Mouse (Mus musculus) hindbrain, embryonic 11.5 days (tissue): ENCODE measurements at regions not wholly inside any gene's neighbourhood (a gene's known extent, or its start where the extent isn't known, plus 50 kb on each side); places are given as distances from the start of the nearest gene placed in this dataset.

Experiments used
- ATAC-seq: fragments of 200-750 bp; cut with Nextera tagmentation; 2 replicates; pipeline ENCODE4 v1.8.0; 2017; ENCODE audit warnings: mild to moderate bottlenecking, moderate TSS enrichment, moderate library complexity; ENCODE audit not compliant: low FRiP score
- DNase-seq: peaks from one replicate; pipeline ENCODE4 v3.0.0-alpha.2; 2015; ENCODE audit warnings: low spot score
- H3K27ac ChIP-seq: fragments of 300-500 bp; sonication (generic); 2 replicates; pipeline ENCODE4 v1.5.1; 2014; ENCODE audit warnings: mild to moderate bottlenecking, low read depth, low read length
- H3K27me3 ChIP-seq: fragments of 300-500 bp; sonication (generic); 2 replicates; pipeline ENCODE4 v1.6.1; 2014; ENCODE audit warnings: mild to moderate bottlenecking, low read length, moderate library complexity, mixed read lengths; ENCODE audit not compliant: control insufficient read depth, insufficient read depth
- H3K36me3 ChIP-seq: fragments of 300-500 bp; sonication (generic); 2 replicates; pipeline ENCODE4 v1.6.1; 2014; ENCODE audit warnings: mild to moderate bottlenecking, low read length, moderate library complexity, mixed read lengths; ENCODE audit not compliant: control insufficient read depth, insufficient read depth
- H3K4me1 ChIP-seq: fragments of 300-500 bp; sonication (generic); replicated peaks from 2 replicates; pipeline ENCODE4 v1.6.1; 2014; ENCODE audit warnings: low read length, mixed read lengths; ENCODE audit not compliant: control insufficient read depth, insufficient read depth
- H3K4me2 ChIP-seq: fragments of 300-500 bp; sonication (generic); replicated peaks from 2 replicates; pipeline ENCODE4 v1.6.1; 2014; ENCODE audit warnings: mild to moderate bottlenecking, low read depth, low read length
- H3K4me3 ChIP-seq: fragments of 300-500 bp; sonication (generic); 2 replicates; pipeline ENCODE4 v1.5.1; 2014; ENCODE audit warnings: low read depth, low read length
- H3K9ac ChIP-seq: fragments of 300-500 bp; sonication (generic); 2 replicates; pipeline ENCODE4 v1.6.1; 2014; ENCODE audit warnings: low read depth, low read length
- H3K9me3 ChIP-seq: fragments of 300-500 bp; sonication (generic); 2 replicates; pipeline ENCODE4 v1.6.1; 2016; ENCODE audit warnings: low read length; ENCODE audit not compliant: control insufficient read depth
- WGBS: fragments of 180-500 bp; shearing (Covaris S2); extraction: QIAGEN DNeasy Blood & Tissue Kit; methylation state at CpG from one replicate; pipeline ENCODE4 v1.1.7; 2014; 5-methylcytosine and 5-hydroxymethylcytosine counted together

DNA sequence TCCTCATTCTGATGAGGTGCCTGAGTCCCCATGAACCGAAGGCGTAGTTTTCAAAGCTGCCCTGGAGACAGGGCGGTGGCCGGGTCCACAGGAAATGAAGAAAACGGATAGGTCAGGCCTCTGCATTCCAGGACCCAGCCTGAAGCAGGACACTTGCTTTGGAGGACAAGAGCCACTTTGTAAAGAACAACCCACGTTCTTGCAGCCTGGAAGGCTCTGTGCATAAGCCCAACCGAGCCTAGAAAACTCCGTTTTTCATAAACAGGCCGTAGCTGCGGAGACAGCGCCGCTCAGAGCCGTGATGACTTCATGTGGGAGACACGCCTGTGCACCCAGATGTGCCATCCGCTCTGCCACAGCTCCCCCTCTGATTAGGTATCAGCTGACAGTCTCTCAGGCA, 78.4 kb upstream of the Tgfbr2 start:
- ATAC-seq: no peak
- 75% methylated on average over 15 of the region's 15 CpGs for WGBS
- H3K4me1 ChIP-seq: no peaks in the 10 kb centered on the region
- no peaks in the 10 kb centered on the region for H3K9me3 ChIP-seq
- no peak overlapping the region for H3K4me2 ChIP-seq
- no peaks in the 10 kb centered on the region for H3K27me3 ChIP-seq
- peak; percentile 18 for DNase-seq
- H3K4me3 ChIP-seq: no peak overlapping the region
- no peak overlapping the region for H3K27ac ChIP-seq
- no peak overlapping the region for H3K9ac ChIP-seq
- H3K36me3 ChIP-seq: no peaks in the 10 kb centered on the region

- Histone ChIP-seq H3K9me3 (no peaks in the 10 kb centered on the region), H3K9ac (no peak overlapping the region), H3K27me3 (no peaks in the 10 kb centered on the region), H3K27ac (no peak overlapping the region), H3K36me3 (no peaks in the 10 kb centered on the region), H3K4me3 (no peak overlapping the region), H3K4me2 (no peak overlapping the region), H3K4me1 (no peaks in the 10 kb centered on the region)
- no peak for ATAC-seq
- no peak for DNase-seq
- WGBS: 80% methylated on average over 8 of the region's 8 CpGs
Measured at GRCm38 (mm10) chr9:116252788-116253187, 77.6 kb upstream of the Tgfbr2 start.

DNA sequence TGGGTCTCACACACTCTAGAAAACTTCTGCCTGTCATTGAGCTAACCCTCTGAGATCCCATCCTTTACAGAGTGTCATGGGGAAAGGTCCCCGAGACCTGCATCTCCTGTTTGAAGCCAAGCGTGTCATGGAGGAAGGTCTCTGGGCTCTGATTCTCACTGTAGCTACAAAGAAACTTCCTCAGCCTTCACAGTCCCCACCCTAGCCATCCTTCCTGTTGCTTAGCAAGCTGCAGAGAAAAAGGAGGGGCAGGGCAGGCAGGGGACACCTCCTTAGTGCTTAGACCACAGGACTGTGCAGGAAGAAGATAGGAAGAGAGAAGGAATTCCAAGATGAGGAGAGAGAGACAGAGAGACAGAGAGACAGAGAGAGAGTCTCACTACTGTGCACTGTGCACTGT, 74.6 kb upstream of the Tgfbr2 start:
- Histone ChIP-seq H3K4me3 (no peak overlapping the region), H3K9me3 (no peaks in the 10 kb centered on the region), H3K27ac (no peak overlapping the region), H3K4me2 (no peak overlapping the region), H3K36me3 (no peaks in the 10 kb centered on the region), H3K9ac (no peak overlapping the region), H3K27me3 (no peaks in the 10 kb centered on the region), H3K4me1 (no peaks in the 10 kb centered on the region)
- 98% methylated on average over 2 of the region's 2 CpGs for WGBS
- DNase-seq (no peak), ATAC-seq (no peak)

DNA sequence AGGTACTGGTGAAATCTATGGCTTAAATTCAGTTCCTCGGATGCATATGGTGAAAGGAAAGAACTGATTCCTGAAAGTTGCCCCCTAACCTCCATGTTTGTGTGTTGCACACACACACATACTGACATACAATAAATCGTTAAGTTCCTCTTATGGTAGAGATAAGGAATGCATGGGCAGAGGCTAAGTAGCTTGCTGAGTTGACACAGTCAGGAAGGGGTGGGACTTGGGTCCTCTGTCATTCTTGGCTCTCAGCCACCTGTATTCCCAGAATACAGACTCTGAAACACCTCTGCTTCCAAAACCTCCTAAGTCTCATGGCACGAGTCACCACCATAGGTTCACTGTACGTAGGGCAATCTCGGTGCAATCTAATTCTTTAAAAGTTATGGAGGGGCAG, 70.0 kb upstream of the Tgfbr2 start:
- Histone ChIP-seq H3K27ac (no peak overlapping the region), H3K27me3 (no peaks in the 10 kb centered on the region), H3K9me3 (no peaks in the 10 kb centered on the region), H3K4me2 (no peak overlapping the region), H3K4me3 (no peak overlapping the region), H3K4me1 (no peaks in the 10 kb centered on the region), H3K36me3 (no peaks in the 10 kb centered on the region), H3K9ac (no peak overlapping the region)
- 92% methylated on average over 5 of the region's 5 CpGs for WGBS
- ATAC-seq (no peak), DNase-seq (no peak)

GRCm38 (mm10) chr9:116244619-116244899, 69.4 kb upstream of the Tgfbr2 start:
- Histone ChIP-seq H3K9ac (no peak overlapping the region), H3K36me3 (no peaks in the 10 kb centered on the region), H3K9me3 (no peaks in the 10 kb centered on the region), H3K27me3 (no peaks in the 10 kb centered on the region), H3K4me1 (no peaks in the 10 kb centered on the region), H3K27ac (no peak overlapping the region), H3K4me3 (no peak overlapping the region), H3K4me2 (no peak overlapping the region)
- no peak for DNase-seq
- no peak for ATAC-seq
- WGBS: 72% methylated on average over 1 of the region's 1 CpGs

DNA sequence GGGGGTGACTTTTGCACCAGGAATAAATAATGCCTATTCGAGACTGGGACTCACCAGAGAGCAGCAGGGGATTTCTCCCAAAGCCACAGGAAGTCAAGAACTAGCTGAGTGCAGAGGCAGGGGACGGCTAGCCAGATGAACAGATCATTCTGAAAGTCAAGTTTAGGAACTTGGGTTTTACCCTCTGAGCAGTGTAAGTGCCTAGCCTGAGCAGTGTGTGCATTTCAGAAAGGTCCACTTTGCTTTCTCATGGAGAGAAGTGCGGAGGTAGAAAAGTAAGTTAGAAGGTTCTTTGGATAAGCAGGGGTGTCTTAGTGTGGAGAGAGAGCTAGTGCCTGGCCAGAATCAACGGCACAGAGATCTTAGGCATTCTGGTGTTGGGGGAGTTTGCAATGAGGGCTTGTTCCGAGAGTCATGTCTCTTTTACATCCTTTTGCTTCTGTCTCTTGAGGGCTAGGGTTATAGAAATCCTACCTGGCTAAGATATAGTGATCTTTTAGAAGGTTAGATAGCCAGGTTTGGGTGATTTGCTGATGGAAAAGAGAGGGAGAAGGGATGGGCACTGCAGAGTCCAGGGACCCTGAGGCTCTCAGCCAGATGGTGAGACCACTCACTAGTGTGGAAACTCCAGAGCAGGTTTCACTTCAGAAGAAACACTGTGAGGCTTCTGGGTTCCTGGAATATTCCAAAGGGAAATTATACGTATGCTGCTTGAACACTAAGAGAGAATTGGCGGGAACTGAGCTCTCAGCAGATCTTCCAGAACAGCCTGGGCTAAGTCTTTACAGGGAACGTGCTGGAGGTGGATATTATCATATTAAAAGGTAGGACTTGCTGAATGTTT, 68.8 kb upstream of the Tgfbr2 start:
- Histone ChIP-seq H3K4me1 (no peaks in the 10 kb centered on the region), H3K9ac (no peak overlapping the region), H3K4me3 (no peak overlapping the region), H3K27ac (no peak overlapping the region), H3K36me3 (no peaks in the 10 kb centered on the region), H3K4me2 (no peak overlapping the region), H3K27me3 (no peaks in the 10 kb centered on the region), H3K9me3 (no peaks in the 10 kb centered on the region)
- DNase-seq: no peak
- 87% methylated on average over 8 of the region's 8 CpGs for WGBS
- ATAC-seq: no peak

- no peak overlapping the region for H3K27ac ChIP-seq
- no peaks in the 10 kb centered on the region for H3K4me1 ChIP-seq
- H3K4me3 ChIP-seq: no peak overlapping the region
- H3K9me3 ChIP-seq: no peaks in the 10 kb centered on the region
- ATAC-seq (no peak), DNase-seq (no peak)
- H3K36me3 ChIP-seq: no peaks in the 10 kb centered on the region
- H3K4me2 ChIP-seq: no peak overlapping the region
- no peak overlapping the region for H3K9ac ChIP-seq
- no peaks in the 10 kb centered on the region for H3K27me3 ChIP-seq
- 86% methylated on average over 5 of the region's 5 CpGs for WGBS
Measured at GRCm38 (mm10) chr9:116241933-116242526, 66.9 kb upstream of the Tgfbr2 start.

GRCm38 (mm10) chr9:116241290-116241689, 66.1 kb upstream of the Tgfbr2 start:
- Histone ChIP-seq H3K4me1 (no peaks in the 10 kb centered on the region), H3K4me2 (no peak overlapping the region), H3K27me3 (no peaks in the 10 kb centered on the region), H3K27ac (no peak overlapping the region), H3K9ac (no peak overlapping the region), H3K36me3 (no peaks in the 10 kb centered on the region), H3K9me3 (no peaks in the 10 kb centered on the region), H3K4me3 (no peak overlapping the region)
- ATAC-seq: no peak
- WGBS: 92% methylated on average over 10 of the region's 10 CpGs
- no peak for DNase-seq

- Histone ChIP-seq H3K4me2 (no peak overlapping the region), H3K4me1 (no peaks in the 10 kb centered on the region), H3K27me3 (no peaks in the 10 kb centered on the region), H3K27ac (no peak overlapping the region), H3K9me3 (no peaks in the 10 kb centered on the region), H3K4me3 (no peak overlapping the region), H3K9ac (no peak overlapping the region), H3K36me3 (no peaks in the 10 kb centered on the region)
- ATAC-seq: no peak
- no peak for DNase-seq
Measured at GRCm38 (mm10) chr9:116236836-116237235, 61.7 kb upstream of the Tgfbr2 start.
